Mouse (Mus musculus) erythroblast, embryonic 14.5 days (primary cell): ENCODE results near the gene Gpr107.

Experiments
- GATA1 ChIP-seq: IDR thresholded peaks from 2 replicates; pipeline ENCODE4 v1.6.1; 2012; ENCODE audit warnings: low read length, inconsistent platforms, mixed read lengths
- TAL1 ChIP-seq: IDR thresholded peaks from 3 replicates; pipeline ENCODE4 v1.6.1; 2012; ENCODE audit warnings: low read length, inconsistent platforms, mixed read lengths

DNA sequence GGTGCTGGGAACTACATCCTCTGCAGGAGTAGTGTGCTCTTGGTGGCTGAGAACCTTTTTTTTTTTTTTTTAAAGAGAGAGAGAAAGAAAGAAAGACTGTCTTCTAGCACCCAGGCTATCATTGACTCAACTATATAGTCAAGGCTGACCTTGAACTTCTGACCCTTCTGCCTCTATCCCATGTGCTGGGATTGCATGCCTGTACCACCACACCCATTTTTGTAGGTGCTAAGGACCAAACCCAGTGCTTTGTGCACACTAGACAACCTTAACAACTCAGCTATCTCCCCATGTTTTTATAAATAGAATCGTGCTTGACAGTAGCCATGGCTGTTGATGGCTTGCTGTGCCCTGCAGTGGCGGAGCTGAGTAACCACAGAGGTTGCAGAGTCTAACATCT lies 47.9 kb downstream of the Gpr107 start:
- no peak for TF ChIP-seq TAL1
- no peak for TF ChIP-seq GATA1
